Mouse (Mus musculus) lung, embryonic 14.5 days (tissue): ENCODE results near the gene Acoxl. TPM values are rescaled to one million over a fixed set of nuclear protein-coding genes. Genes with fewer than 3 reads are reported as not detected.
A peak's percentile ranks its signal among the peaks of the same experiment; 100 is the strongest.

Experiments used
- ATAC-seq: fragments of 200-750 bp; cut with Nextera tagmentation; 2 replicates; pipeline ENCODE4 v1.8.0; 2017; ENCODE audit warnings: mild to moderate bottlenecking, moderate TSS enrichment, moderate library complexity; ENCODE audit not compliant: insufficient read depth
- DNase-seq: peaks from one replicate; pipeline ENCODE4 v3.0.0-alpha.2; 2015
- H3K27ac ChIP-seq: fragments of 300-500 bp; sonication (generic); 2 replicates; pipeline ENCODE4 v1.5.1; 2014; ENCODE audit warnings: low read depth, mild to moderate bottlenecking, moderate library complexity
- H3K27me3 ChIP-seq: fragments of 300-500 bp; sonication (generic); 2 replicates; pipeline ENCODE4 v1.6.1; 2014; ENCODE audit warnings: low read length, control low read depth; ENCODE audit not compliant: insufficient read depth
- H3K36me3 ChIP-seq: fragments of 300-500 bp; sonication (generic); 2 replicates; pipeline ENCODE4 v1.6.1; 2014; ENCODE audit warnings: control low read depth; ENCODE audit not compliant: insufficient read depth
- H3K4me1 ChIP-seq: fragments of 300-500 bp; sonication (generic); 2 replicates; pipeline ENCODE4 v1.6.1; 2014; ENCODE audit warnings: antibody characterized with exemption, control low read depth; ENCODE audit not compliant: insufficient read depth
- H3K4me2 ChIP-seq: fragments of 300-500 bp; sonication (generic); 2 replicates; pipeline ENCODE4 v1.6.1; 2014; ENCODE audit warnings: mild to moderate bottlenecking
- H3K4me3 ChIP-seq: fragments of 300-500 bp; sonication (generic); 2 replicates; pipeline ENCODE4 v1.5.1; 2014; ENCODE audit warnings: low read depth, low read length
- H3K9ac ChIP-seq: fragments of 300-500 bp; sonication (generic); 2 replicates; pipeline ENCODE4 v1.6.1; 2014
- H3K9me3 ChIP-seq: fragments of 300-500 bp; sonication (generic); 2 replicates; pipeline ENCODE4 v1.6.1; 2016; ENCODE audit warnings: low read depth, low read length, control low read depth
- CTCF ChIP-seq: IDR thresholded peaks from 2 replicates; pipeline ENCODE4 v1.5.1; 2016; ENCODE audit warnings: antibody characterized with exemption, low read depth
- WGBS: fragments of 180-500 bp; shearing (Covaris S2); extraction: QIAGEN DNeasy Blood & Tissue Kit; methylation state at CpG from one replicate; pipeline ENCODE4 v1.1.7; 2014; 5-methylcytosine and 5-hydroxymethylcytosine counted together
- polyA plus RNA-seq: library from polyadenylated mRNA; unstranded; fragments of >200 nt; fragmentation: Nextera tagmentation; extraction: Ambion mirVana; gene quantifications from 2 replicates; pipeline ENCODE4 v1.2.1, GENCODE M21; 2014

Acoxl gene
- polyA plus RNA-seq, 1 experiment from 2014 or later: 0.30 TPM

DNA sequence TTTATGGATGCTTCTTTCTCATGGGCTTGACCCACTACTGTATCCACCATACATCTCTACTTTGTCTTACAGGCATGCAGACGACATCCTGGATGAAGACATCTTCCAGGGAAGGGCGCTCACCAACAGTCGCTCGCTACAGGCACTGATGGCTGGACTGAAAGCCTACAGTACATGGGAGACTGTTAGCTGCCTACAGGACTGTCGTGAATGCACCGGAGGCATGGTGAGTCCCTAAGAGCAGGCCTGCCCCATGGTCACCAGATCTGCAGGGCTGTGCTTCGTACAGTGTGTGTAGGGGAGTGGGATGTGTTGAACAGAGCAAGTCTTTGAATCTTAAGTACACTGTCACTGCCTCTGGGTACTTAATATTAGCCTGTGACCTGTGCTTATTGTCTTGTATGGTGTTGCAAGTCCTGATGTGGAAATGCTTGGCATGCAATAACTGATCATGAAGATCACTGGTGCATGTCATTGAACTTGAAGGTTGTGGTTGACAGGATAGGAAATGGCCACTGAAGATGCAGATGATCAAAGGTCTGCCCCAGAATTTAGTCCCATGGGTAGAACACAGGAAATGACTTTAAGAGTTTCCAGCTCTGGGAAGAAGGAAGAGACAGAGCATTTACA, 140.0 kb downstream of the Acoxl start:
- no peaks in the 10 kb centered on the region for H3K4me1 ChIP-seq
- no peak overlapping the region for H3K9ac ChIP-seq
- no peak for ATAC-seq
- no peak overlapping the region for H3K4me3 ChIP-seq
- no peaks in the 10 kb centered on the region for H3K9me3 ChIP-seq
- no peaks in the 10 kb centered on the region for H3K36me3 ChIP-seq
- H3K27ac ChIP-seq: no peak overlapping the region
- H3K27me3 ChIP-seq: no peaks in the 10 kb centered on the region
- 92% methylated on average over 7 of the region's 7 CpGs for WGBS
- no peak overlapping the region for H3K4me2 ChIP-seq
- no peak for TF ChIP-seq CTCF
- no peak for DNase-seq

GRCm38 (mm10) chr2:127982610-127983009, 143.9 kb downstream of the Acoxl start:
- DNase-seq (peak; percentile 37), ATAC-seq (peak; percentile 35; the same call in 1 of the 2 replicates)

GRCm38 (mm10) chr2:127983301-127983700, 144.6 kb downstream of the Acoxl start:
- Histone ChIP-seq H3K4me1 (0 out of 2 replicates have a peak, but pooled peaks cover 4% of the 10 kb centered on the region), H3K9me3 (no peaks in the 10 kb centered on the region), H3K4me3 (no peak overlapping the region), H3K4me2 (no peak overlapping the region), H3K9ac (no peak overlapping the region), H3K36me3 (no peaks in the 10 kb centered on the region), H3K27ac (no peak overlapping the region), H3K27me3 (no peaks in the 10 kb centered on the region)
- ATAC-seq (no peak), DNase-seq (no peak)
- no peak for TF ChIP-seq CTCF
- WGBS: 53% methylated on average over 4 of the region's 4 CpGs

More at GRCm38 (mm10) chr2:127982610-127983009, 143.9 kb downstream of the Acoxl start:
- H3K4me2 ChIP-seq: no peak overlapping the region
- no peak overlapping the region for H3K9ac ChIP-seq
- no peaks in the 10 kb centered on the region for H3K36me3 ChIP-seq
- no peak for TF ChIP-seq CTCF
- 0 out of 2 replicates have a peak, but pooled peaks cover under 1% of the 10 kb centered on the region for H3K4me1 ChIP-seq
- no peak overlapping the region for H3K27ac ChIP-seq
- 38% methylated on average over 3 of the region's 3 CpGs for WGBS
- H3K27me3 ChIP-seq: no peaks in the 10 kb centered on the region
- H3K9me3 ChIP-seq: no peaks in the 10 kb centered on the region
- no peak overlapping the region for H3K4me3 ChIP-seq

- ATAC-seq (no peak), DNase-seq (no peak)
- 0 out of 2 replicates have a peak, but pooled peaks cover 4% of the 10 kb centered on the region for H3K4me1 ChIP-seq
- H3K4me2 ChIP-seq: no peak overlapping the region
- no peaks in the 10 kb centered on the region for H3K27me3 ChIP-seq
- H3K9me3 ChIP-seq: no peaks in the 10 kb centered on the region
- H3K27ac ChIP-seq: no peak overlapping the region
- no peak overlapping the region for H3K4me3 ChIP-seq
- TF ChIP-seq CTCF: no peak
- H3K9ac ChIP-seq: no peak overlapping the region
- WGBS: 94% methylated on average over 1 of the region's 1 CpGs
- no peaks in the 10 kb centered on the region for H3K36me3 ChIP-seq
Measured at GRCm38 (mm10) chr2:127983981-127984380, 145.3 kb downstream of the Acoxl start.

DNA sequence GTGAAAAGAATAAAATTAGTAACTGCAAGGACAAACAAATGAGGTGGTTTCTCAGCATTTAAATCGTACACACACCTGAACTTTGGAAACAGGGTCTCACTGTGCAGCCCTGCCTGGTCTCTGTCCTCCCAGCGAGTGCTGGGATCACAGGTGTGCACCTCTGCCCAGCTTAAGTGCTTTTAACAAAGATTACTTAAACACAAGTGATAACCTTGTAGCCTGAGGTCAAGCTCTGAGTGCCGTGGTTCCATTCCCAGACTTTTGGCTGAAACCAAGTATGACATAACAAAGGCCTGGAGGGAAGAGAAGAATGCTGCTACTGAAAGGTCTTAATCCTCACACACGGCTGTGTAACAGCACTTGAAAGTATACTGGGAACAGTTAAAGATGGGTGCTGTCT, 149.0 kb downstream of the Acoxl start:
- TF ChIP-seq CTCF: no peak
- Histone ChIP-seq H3K4me1 (peaks cover 20% of the 10 kb centered on the region), H3K36me3 (no peaks in the 10 kb centered on the region), H3K27me3 (no peaks in the 10 kb centered on the region), H3K9ac (no peak overlapping the region), H3K4me2 (no peak overlapping the region), H3K27ac (no peak overlapping the region), H3K4me3 (no peak overlapping the region), H3K9me3 (no peaks in the 10 kb centered on the region)
- no peak for ATAC-seq
- WGBS: 23% methylated on average over 4 of the region's 4 CpGs
- DNase-seq: peak; percentile 16

GRCm38 (mm10) chr2:127990856-127991479, 152.3 kb downstream of the Acoxl start:
- DNase-seq (peak; percentile 97), ATAC-seq (peak; percentile 95)
- no peak overlapping the region for H3K4me3 ChIP-seq
- no peak overlapping the region for H3K9ac ChIP-seq
- no peaks in the 10 kb centered on the region for H3K27me3 ChIP-seq
- H3K4me2 ChIP-seq: 0 out of 2 replicates have a peak overlapping the region, but pooled peaks have one; percentile 18
- H3K4me1 ChIP-seq: peaks cover 20% of the 10 kb centered on the region
- 14% methylated on average over 6 of the region's 6 CpGs for WGBS
- TF ChIP-seq CTCF: no peak
- H3K36me3 ChIP-seq: no peaks in the 10 kb centered on the region
- no peaks in the 10 kb centered on the region for H3K9me3 ChIP-seq
- peak overlapping the region; percentile 69 for H3K27ac ChIP-seq

GRCm38 (mm10) chr2:127991656-127992055, 153.0 kb downstream of the Acoxl start:
- Histone ChIP-seq H3K27ac (peak overlapping the region; percentile 69), H3K9ac (no peak overlapping the region), H3K36me3 (no peaks in the 10 kb centered on the region), H3K4me3 (no peak overlapping the region), H3K27me3 (no peaks in the 10 kb centered on the region), H3K9me3 (no peaks in the 10 kb centered on the region), H3K4me1 (peaks cover 20% of the 10 kb centered on the region), H3K4me2 (no peak overlapping the region)
- 52% methylated on average over 1 of the region's 1 CpGs for WGBS
- DNase-seq (peak; percentile 64), ATAC-seq (peak; percentile 25; the same call in 1 of the 2 replicates)
- no peak for TF ChIP-seq CTCF
